Mouse (Mus musculus) embryonic facial prominence, embryonic 12.5 days (tissue): Measurements from ENCODE around the gene Zfhx3. TPM values are rescaled to one million over a fixed set of nuclear protein-coding genes. Genes with fewer than 3 reads are reported as not detected.

ENCODE experiments used
- ATAC-seq: fragments of 200-750 bp; cut with Nextera tagmentation; 2 replicates; pipeline ENCODE4 v1.8.0; 2017; ENCODE audit not compliant: insufficient number of reproducible peaks, insufficient read depth, low FRiP score, low TSS enrichment
- H3K27ac ChIP-seq: fragments of 300-500 bp; sonication (generic); 2 replicates; pipeline ENCODE4 v1.5.1; 2016; ENCODE audit warnings: mild to moderate bottlenecking
- H3K27me3 ChIP-seq: fragments of 300-500 bp; sonication (generic); 2 replicates; pipeline ENCODE4 v1.6.1; 2016; ENCODE audit warnings: mild to moderate bottlenecking, moderate library complexity
- H3K36me3 ChIP-seq: fragments of 300-500 bp; sonication (generic); 2 replicates; pipeline ENCODE4 v1.6.1; 2016; ENCODE audit warnings: mild to moderate bottlenecking
- H3K4me1 ChIP-seq: fragments of 300-500 bp; sonication (generic); 2 replicates; pipeline ENCODE4 v1.6.1; 2016
- H3K4me2 ChIP-seq: fragments of 300-500 bp; sonication (generic); replicated peaks from 2 replicates; pipeline ENCODE4 v1.6.1; 2016; ENCODE audit warnings: mild to moderate bottlenecking, moderate library complexity
- H3K4me3 ChIP-seq: fragments of 300-500 bp; sonication (generic); 2 replicates; pipeline ENCODE4 v1.5.1; 2016; ENCODE audit warnings: mild to moderate bottlenecking
- H3K9ac ChIP-seq: fragments of 300-500 bp; sonication (generic); 2 replicates; pipeline ENCODE4 v1.6.1; 2016; ENCODE audit warnings: mild to moderate bottlenecking, moderate library complexity
- H3K9me3 ChIP-seq: fragments of 300-500 bp; sonication (generic); 2 replicates; pipeline ENCODE4 v1.6.1; 2016; ENCODE audit warnings: mild to moderate bottlenecking, moderate library complexity
- WGBS: fragments of 180-500 bp; shearing (Covaris S2); methylation state at CpG from one replicate; pipeline ENCODE4 v1.1.7; 2016; 5-methylcytosine and 5-hydroxymethylcytosine counted together
- polyA plus RNA-seq: library from polyadenylated mRNA; unstranded; fragments of >200 nt; fragmentation: Nextera tagmentation; extraction: Ambion mirVana; gene quantifications from 2 replicates; pipeline ENCODE4 v1.2.1, GENCODE M21; 2016

Zfhx3 gene
- polyA plus RNA-seq, 1 experiment from 2014 or later, result 43.1 TPM

DNA sequence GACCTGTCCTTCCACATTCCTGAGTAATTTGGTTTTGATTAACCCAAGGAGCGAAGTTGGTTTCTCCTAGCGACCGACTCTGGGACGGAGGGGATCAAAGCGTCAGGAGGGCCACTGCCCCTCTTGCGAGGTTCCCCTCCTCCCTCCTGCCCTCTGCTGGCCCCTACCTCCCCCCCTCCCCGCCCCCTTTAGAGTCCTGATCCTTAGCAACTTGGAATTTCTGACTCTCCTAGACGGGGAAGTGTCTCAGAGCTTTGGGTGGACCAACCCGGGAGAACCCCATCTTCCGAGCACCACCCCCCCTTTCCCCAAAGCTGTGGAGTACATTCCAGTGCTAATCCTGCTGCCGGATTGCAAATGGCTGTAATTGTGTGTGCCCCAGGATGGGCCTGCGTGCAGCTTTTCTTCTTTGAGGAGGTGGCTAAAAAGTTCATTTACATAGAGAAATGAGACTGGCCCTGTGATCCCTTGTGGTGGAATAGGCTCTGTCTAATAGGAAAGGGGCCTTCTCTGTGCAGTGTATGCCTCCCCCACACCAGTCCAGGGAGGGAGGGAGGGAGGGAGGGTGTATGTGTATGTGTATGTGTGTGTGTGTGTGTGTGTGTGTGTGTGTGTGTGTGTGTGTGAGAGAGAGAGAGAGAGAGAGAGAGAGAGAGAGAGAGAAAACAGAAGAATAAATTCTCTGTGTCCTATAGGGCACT is 784.2 kb downstream of the Zfhx3 start:
- peak overlapping the region; percentile 72; the same call in 1 of the 2 replicates for H3K27ac ChIP-seq
- H3K27me3 ChIP-seq, result no peaks in the 10 kb centered on the region
- 0 out of 2 replicates have a peak, but pooled peaks have one; percentile 25 for ATAC-seq
- H3K36me3 ChIP-seq, result no peaks in the 10 kb centered on the region
- no peak overlapping the region for H3K9ac ChIP-seq
- H3K4me2 ChIP-seq, result peak overlapping the region; percentile 28
- no peak overlapping the region for H3K4me3 ChIP-seq
- 2% methylated on average over 12 of the region's 12 CpGs for WGBS
- H3K9me3 ChIP-seq, result no peaks in the 10 kb centered on the region
- H3K4me1 ChIP-seq, result peaks cover 95% of the 10 kb centered on the region

- H3K27ac ChIP-seq, result no peak overlapping the region
Measured at GRCm38 (mm10) chr8:108729169-108729568, 786.7 kb downstream of the Zfhx3 start.

GRCm38 (mm10) chr8:108729667-108730329 is 787.4 kb downstream of the Zfhx3 start:
- Histone ChIP-seq H3K36me3 (no peaks in the 10 kb centered on the region), H3K27me3 (no peaks in the 10 kb centered on the region), H3K4me1 (peaks cover 94% of the 10 kb centered on the region), H3K9ac (no peak overlapping the region), H3K9me3 (no peaks in the 10 kb centered on the region), H3K4me2 (no peak overlapping the region), H3K4me3 (no peak overlapping the region), H3K27ac (no peak overlapping the region)
- ATAC-seq, result no peak
- WGBS, result 8% methylated on average over 12 of the region's 12 CpGs

More at GRCm38 (mm10) chr8:108729169-108729568, 786.7 kb downstream of the Zfhx3 start:
- H3K4me3 ChIP-seq, result no peak overlapping the region
- no peak overlapping the region for H3K9ac ChIP-seq
- H3K4me1 ChIP-seq, result peaks cover 95% of the 10 kb centered on the region
- WGBS, result 12% methylated on average over 2 of the region's 2 CpGs
- no peak for ATAC-seq
- H3K36me3 ChIP-seq, result no peaks in the 10 kb centered on the region
- H3K27me3 ChIP-seq, result no peaks in the 10 kb centered on the region
- H3K9me3 ChIP-seq, result no peaks in the 10 kb centered on the region
- H3K4me2 ChIP-seq, result no peak overlapping the region

DNA sequence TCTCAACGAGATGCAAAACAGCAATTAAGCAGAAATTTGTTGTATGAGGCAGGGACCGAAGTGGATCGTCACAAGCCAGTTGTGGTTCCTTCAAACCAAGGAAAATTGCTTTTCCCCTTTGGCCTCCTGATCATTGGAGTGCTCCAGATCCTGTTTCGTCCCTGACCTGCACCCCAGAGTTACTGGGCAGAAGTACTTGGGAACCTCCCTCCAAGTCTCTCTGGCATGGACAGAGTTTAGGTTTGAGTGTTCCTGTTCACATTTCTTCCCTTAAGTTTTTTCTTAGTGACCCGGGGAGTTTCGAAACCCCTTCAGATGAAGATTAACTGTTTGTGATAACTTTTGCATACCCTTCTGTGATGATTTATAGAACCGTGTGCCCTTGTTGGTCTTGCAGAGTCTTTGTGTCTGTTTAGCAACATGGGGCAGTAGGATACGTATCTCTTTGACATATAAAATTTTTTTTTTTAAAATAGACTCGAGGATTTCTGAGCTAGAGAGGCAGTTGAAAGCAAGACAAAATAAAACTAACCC is 788.5 kb downstream of the Zfhx3 start:
- Histone ChIP-seq H3K36me3 (no peaks in the 10 kb centered on the region), H3K4me3 (no peak overlapping the region), H3K9me3 (no peaks in the 10 kb centered on the region), H3K4me2 (no peak overlapping the region), H3K9ac (no peak overlapping the region), H3K27ac (no peak overlapping the region), H3K4me1 (peaks cover 84% of the 10 kb centered on the region), H3K27me3 (no peaks in the 10 kb centered on the region)
- no peak for ATAC-seq
- WGBS, result 27% methylated on average over 9 of the region's 9 CpGs

DNA sequence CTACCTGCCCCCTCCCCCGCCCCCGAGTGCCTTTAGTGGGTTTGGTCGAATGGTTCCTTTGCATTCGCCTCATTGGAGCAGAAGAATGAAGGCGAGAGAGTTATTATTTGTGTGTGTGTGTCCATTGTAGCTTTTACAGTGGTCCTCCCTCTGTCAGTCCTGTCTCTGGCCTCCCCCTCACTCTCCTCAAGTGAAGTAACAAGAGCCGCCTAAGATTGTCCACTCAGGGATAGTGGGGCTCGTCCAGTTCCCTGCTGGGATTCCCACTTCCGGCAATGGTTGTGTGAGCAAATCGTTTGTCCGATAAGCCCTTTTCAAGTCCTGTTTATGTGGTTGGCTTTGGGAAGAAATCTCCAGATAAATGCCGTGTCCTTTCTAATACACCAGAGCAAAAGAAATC is 790.1 kb downstream of the Zfhx3 start:
- Histone ChIP-seq H3K4me1 (peaks cover 84% of the 10 kb centered on the region), H3K4me3 (no peak overlapping the region), H3K27ac (peak overlapping the region; percentile 30; the same call in 1 of the 2 replicates), H3K36me3 (no peaks in the 10 kb centered on the region), H3K4me2 (no peak overlapping the region), H3K9me3 (no peaks in the 10 kb centered on the region), H3K9ac (no peak overlapping the region), H3K27me3 (no peaks in the 10 kb centered on the region)
- WGBS, result 40% methylated on average over 11 of the region's 11 CpGs
- ATAC-seq, result no peak

DNA sequence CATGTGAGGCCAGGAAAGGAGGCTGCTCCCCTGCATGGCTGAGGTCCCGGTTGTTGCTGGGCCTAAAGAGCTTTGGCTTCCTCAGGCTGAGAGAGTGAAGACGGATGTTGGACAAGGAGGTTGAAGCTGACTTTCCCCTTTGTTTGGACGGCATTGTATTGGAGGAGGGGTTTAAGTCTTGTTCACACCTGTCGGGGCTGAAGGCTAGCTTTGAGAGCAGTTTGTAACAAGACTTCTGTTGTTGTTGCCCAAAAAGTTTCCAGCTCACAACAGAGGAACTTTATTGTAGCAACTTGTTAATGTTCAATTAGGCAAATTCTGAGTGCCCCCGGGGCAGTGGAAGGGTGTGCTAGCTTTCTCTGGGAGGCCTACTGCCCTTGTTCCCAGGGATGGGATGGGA is 790.9 kb downstream of the Zfhx3 start:
- no peaks in the 10 kb centered on the region for H3K36me3 ChIP-seq
- peaks cover 79% of the 10 kb centered on the region for H3K4me1 ChIP-seq
- no peak overlapping the region for H3K9ac ChIP-seq
- H3K4me3 ChIP-seq, result no peak overlapping the region
- 52% methylated on average over 5 of the region's 5 CpGs for WGBS
- no peak overlapping the region for H3K4me2 ChIP-seq
- 0 out of 2 replicates have a peak overlapping the region, but pooled peaks have one; percentile 25 for H3K27ac ChIP-seq
- no peak for ATAC-seq
- no peaks in the 10 kb centered on the region for H3K9me3 ChIP-seq
- H3K27me3 ChIP-seq, result no peaks in the 10 kb centered on the region

DNA sequence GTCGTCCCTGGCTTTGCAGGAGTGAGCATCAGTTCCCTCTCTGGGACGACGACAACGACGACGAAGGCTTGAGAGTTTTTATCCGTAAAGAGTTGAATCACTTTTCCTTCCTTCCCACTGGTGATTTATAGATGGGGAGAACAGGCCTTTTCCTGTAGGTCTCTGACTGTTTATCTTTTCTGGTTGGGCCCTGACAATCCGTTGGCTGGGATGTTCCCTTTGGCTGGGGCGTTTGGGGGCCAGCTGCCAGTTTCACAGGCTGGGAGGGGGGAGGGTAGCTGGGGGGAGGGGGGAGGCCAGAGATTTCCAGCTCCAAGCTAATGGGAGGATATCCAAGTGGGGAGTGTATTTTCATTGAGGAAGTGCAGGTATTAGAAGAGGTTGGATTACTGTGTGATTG is 794.0 kb downstream of the Zfhx3 start:
- no peak overlapping the region for H3K4me2 ChIP-seq
- H3K9me3 ChIP-seq, result no peaks in the 10 kb centered on the region
- H3K9ac ChIP-seq, result no peak overlapping the region
- no peak overlapping the region for H3K4me3 ChIP-seq
- no peaks in the 10 kb centered on the region for H3K36me3 ChIP-seq
- WGBS, result 42% methylated on average over 9 of the region's 9 CpGs
- no peak for ATAC-seq
- H3K27ac ChIP-seq, result no peak overlapping the region
- H3K27me3 ChIP-seq, result no peaks in the 10 kb centered on the region
- H3K4me1 ChIP-seq, result peaks cover 53% of the 10 kb centered on the region

GRCm38 (mm10) chr8:108738179-108738578 is 795.7 kb downstream of the Zfhx3 start:
- H3K4me1 ChIP-seq, result peaks cover 36% of the 10 kb centered on the region
- H3K36me3 ChIP-seq, result no peaks in the 10 kb centered on the region
- H3K4me3 ChIP-seq, result no peak overlapping the region
- no peak overlapping the region for H3K9ac ChIP-seq
- H3K4me2 ChIP-seq, result no peak overlapping the region
- WGBS, result 94% methylated on average over 10 of the region's 10 CpGs
- no peaks in the 10 kb centered on the region for H3K9me3 ChIP-seq
- H3K27me3 ChIP-seq, result no peaks in the 10 kb centered on the region
- ATAC-seq, result no peak
- no peak overlapping the region for H3K27ac ChIP-seq

- Histone ChIP-seq H3K36me3 (no peaks in the 10 kb centered on the region), H3K27me3 (no peaks in the 10 kb centered on the region), H3K27ac (no peak overlapping the region), H3K9ac (no peak overlapping the region), H3K4me2 (no peak overlapping the region), H3K9me3 (no peaks in the 10 kb centered on the region), H3K4me3 (no peak overlapping the region), H3K4me1 (peaks cover 23% of the 10 kb centered on the region)
- ATAC-seq, result no peak
- WGBS, result 84% methylated on average over 6 of the region's 6 CpGs
Measured at GRCm38 (mm10) chr8:108739517-108739916, 797.1 kb downstream of the Zfhx3 start.

DNA sequence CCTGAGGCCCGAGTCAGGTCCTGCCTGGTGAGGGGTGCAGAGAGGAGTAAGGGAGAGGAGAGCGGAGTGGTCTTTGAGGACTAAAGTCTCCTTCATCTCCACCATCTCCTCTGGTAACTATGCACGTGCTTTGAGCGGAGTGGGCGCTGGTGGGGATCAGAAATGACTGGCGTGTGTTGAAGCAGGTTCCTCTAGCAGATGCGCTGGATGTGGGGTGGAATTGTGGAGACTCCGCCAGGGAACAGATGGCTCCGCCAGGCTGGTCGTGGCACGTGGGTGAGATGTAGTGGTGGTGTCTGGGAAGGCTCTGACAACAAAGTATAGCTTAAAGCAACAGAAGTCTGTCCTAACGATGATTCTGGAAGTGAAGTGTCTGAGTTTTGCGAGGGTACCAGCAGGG is 798.0 kb downstream of the Zfhx3 start:
- Histone ChIP-seq H3K4me2 (no peak overlapping the region), H3K9me3 (no peaks in the 10 kb centered on the region), H3K4me3 (no peak overlapping the region), H3K27ac (no peak overlapping the region), H3K36me3 (no peaks in the 10 kb centered on the region), H3K27me3 (no peaks in the 10 kb centered on the region), H3K9ac (no peak overlapping the region), H3K4me1 (peaks cover 23% of the 10 kb centered on the region)
- no peak for ATAC-seq
- 91% methylated on average over 13 of the region's 13 CpGs for WGBS

DNA sequence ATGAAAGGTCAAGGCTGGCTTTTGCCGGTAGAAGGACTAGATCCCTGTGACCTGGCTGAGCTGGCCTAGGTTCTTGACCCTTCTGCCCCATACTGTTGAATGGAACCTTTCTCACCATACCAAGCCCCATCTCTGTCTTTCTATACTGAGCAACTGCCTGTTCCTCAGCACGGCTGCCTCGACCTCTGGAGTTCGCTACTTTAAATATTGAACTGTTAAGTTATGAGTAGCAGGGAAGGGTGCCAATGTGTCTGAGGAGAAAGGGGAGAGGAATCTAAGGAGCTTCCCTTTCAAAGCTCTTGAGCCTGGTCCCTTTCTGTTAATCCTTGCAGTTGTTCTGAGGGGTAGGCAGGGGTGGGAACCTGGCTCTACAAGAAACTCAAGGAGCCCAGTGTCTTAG is 799.2 kb downstream of the Zfhx3 start:
- WGBS, result 90% methylated on average over 4 of the region's 4 CpGs
- no peaks in the 10 kb centered on the region for H3K9me3 ChIP-seq
- no peak overlapping the region for H3K4me2 ChIP-seq
- H3K4me3 ChIP-seq, result no peak overlapping the region
- peaks cover 20% of the 10 kb centered on the region for H3K4me1 ChIP-seq
- no peak overlapping the region for H3K27ac ChIP-seq
- no peaks in the 10 kb centered on the region for H3K36me3 ChIP-seq
- no peak overlapping the region for H3K9ac ChIP-seq
- no peaks in the 10 kb centered on the region for H3K27me3 ChIP-seq
- no peak for ATAC-seq

DNA sequence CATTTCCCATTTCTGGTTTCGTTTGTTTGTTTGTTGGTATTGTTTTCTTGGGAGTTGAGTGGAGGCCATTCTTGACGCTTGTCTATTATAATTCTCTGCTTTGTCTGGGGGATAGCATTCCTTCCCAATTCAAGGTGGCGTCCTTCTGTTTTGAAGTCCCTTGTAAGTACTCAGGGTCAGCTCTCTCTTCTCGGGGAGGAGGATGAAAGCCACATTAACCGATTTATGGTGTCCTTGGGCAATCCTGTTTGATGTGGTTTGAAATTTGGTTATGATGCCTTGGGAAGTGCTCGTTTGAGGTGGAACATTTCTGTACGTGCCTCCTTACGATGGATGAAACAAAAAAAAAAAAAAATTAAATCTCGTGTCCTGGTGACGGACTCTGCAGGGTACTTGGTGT is 800.0 kb downstream of the Zfhx3 start:
- Histone ChIP-seq H3K36me3 (no peaks in the 10 kb centered on the region), H3K4me1 (peaks cover 12% of the 10 kb centered on the region), H3K9me3 (no peaks in the 10 kb centered on the region), H3K9ac (no peak overlapping the region), H3K27ac (no peak overlapping the region), H3K4me3 (no peak overlapping the region), H3K4me2 (no peak overlapping the region), H3K27me3 (no peaks in the 10 kb centered on the region)
- 80% methylated on average over 10 of the region's 10 CpGs for WGBS
- no peak for ATAC-seq
